Mouse (Mus musculus) MEL-GATA-1-ER (cell line): Measurements from ENCODE around the gene Tnfrsf14.

Experiments used
- DNase-seq: peaks from one replicate; pipeline ENCODE4 v3.0.0-alpha.2; 2012; ENCODE audit warnings: low read depth; ENCODE audit errors: extremely low read depth

Tnfrsf14 gene

DNA sequence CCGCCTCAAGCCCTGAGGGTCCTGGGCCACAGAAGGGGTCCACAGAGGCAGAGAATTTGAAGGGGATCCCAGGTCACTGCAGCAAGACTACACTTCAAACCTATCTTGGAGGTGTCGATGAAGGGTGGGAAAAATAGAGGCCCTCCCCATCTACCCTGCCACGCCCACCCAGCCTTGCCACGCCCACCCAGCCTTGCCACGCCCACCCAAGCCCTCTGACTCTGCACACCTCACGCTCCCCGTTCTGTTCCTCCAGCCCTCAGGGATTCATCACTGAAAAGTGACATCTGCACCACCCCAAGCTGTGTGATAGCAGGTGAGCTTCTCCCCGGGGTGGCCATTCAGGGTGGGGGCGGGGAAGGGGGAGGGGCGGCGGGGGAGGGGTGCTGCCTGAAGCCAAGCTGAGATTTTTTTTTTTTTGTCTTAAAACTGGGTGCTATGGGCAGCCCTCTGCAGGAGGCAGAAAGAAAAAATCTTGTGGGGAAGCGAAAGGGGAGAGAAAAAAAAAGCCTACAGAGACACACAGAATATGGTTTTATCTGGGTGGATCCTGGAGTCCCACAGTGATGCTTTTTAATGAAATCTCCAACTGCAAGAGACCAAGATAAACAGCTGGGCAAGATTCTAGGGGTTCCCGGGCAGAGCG is 46.2 kb downstream of the Tnfrsf14 start:
- DNase-seq = no peak

- peak; percentile 66 for DNase-seq
Observed at GRCm38 (mm10) chr4:154880730-154881129, 47.6 kb downstream of the Tnfrsf14 start.

- DNase-seq = peak; percentile 66
Observed at GRCm38 (mm10) chr4:154877864-154878548, 50.4 kb downstream of the Tnfrsf14 start.

DNA sequence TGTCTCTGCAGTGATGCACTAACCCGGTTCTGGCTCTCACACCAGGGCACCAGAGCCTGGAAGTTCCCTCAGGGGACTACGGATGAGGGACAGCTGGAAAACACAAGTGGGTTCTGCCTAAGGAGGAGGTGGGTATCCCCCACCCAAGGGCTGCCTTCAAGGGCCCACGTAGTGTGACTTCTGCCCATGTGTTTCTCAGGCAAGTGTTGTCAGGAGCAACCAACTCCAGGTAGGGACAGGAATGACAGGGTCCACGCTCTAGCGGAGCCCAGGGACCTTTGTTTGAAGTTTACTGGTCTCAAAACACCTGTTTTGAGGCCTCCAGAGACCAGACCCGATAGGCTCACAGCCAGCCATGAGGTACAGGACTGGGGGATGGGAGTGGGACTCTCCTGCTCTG is 55.2 kb downstream of the Tnfrsf14 start:
- no peak for DNase-seq
